Mouse (Mus musculus): Measurements from ENCODE around the gene Bicc1. TPM values are rescaled to one million over a fixed set of nuclear protein-coding genes. Genes with fewer than 3 reads are reported as not detected.

Gene Bicc1
- polyA plus RNA-seq, 1 experiment, result 69.0 TPM

GRCm38 (mm10) chr10:70941623-70942022, 217.9 kb downstream of the Bicc1 start:
- WGBS, result 55% methylated on average over 6 of the region's 6 CpGs
- Histone ChIP-seq H3K4me3 (ENCODE audit: insufficient read depth, low read depth, low read length) (no peak overlapping the region), H3K36me3 (ENCODE audit: control insufficient read depth, insufficient read depth, low read length) (peaks cover 12% of the 10 kb centered on the region), H3K27ac (ENCODE audit: insufficient read depth, low read depth, low read length) (no peak overlapping the region), H3K4me1 (ENCODE audit: control insufficient read depth, insufficient read depth, low read length) (no peaks in the 10 kb centered on the region), H3K27me3 (replicated peaks; ENCODE audit: control insufficient read depth, insufficient read depth, low read length) (no peaks in the 10 kb centered on the region)
- DNase-seq, result no peak
- no peak for TF ChIP-seq CTCF (conservative IDR thresholded peaks at IDR 0.05; ENCODE audit: insufficient read depth, insufficient read length, low read depth, low read length)
- TF ChIP-seq POLR2A (IDR thresholded peaks at IDR 0.05; ENCODE audit: low read depth, low read length), result no peak

GRCm38 (mm10) chr10:70939751-70940150, 219.7 kb downstream of the Bicc1 start:
- H3K27ac ChIP-seq (ENCODE audit: insufficient read depth, low read depth, low read length), result no peak overlapping the region
- no peak for DNase-seq
- peaks cover 14% of the 10 kb centered on the region for H3K36me3 ChIP-seq (ENCODE audit: control insufficient read depth, insufficient read depth, low read length)
- no peak overlapping the region for H3K4me3 ChIP-seq (ENCODE audit: insufficient read depth, low read depth, low read length)
- no peaks in the 10 kb centered on the region for H3K27me3 ChIP-seq (replicated peaks; ENCODE audit: control insufficient read depth, insufficient read depth, low read length)
- no peaks in the 10 kb centered on the region for H3K4me1 ChIP-seq (ENCODE audit: control insufficient read depth, insufficient read depth, low read length)
- 64% methylated on average over 12 of the region's 12 CpGs for WGBS
- TF ChIP-seq CTCF (conservative IDR thresholded peaks at IDR 0.05; ENCODE audit: insufficient read depth, insufficient read length, low read depth, low read length) (no peak), POLR2A (IDR thresholded peaks at IDR 0.05; ENCODE audit: low read depth, low read length) (no peak)

GRCm38 (mm10) chr10:70937450-70937849, 222.1 kb downstream of the Bicc1 start:
- WGBS, result 46% methylated on average over 6 of the region's 6 CpGs
- peaks cover 5% of the 10 kb centered on the region for H3K36me3 ChIP-seq (ENCODE audit: control insufficient read depth, insufficient read depth, low read length)
- H3K27me3 ChIP-seq (replicated peaks; ENCODE audit: control insufficient read depth, insufficient read depth, low read length), result no peaks in the 10 kb centered on the region
- no peak for TF ChIP-seq POLR2A (IDR thresholded peaks at IDR 0.05; ENCODE audit: low read depth, low read length)
- TF ChIP-seq CTCF (conservative IDR thresholded peaks at IDR 0.05; ENCODE audit: insufficient read depth, insufficient read length, low read depth, low read length), result no peak
- peak; percentile 33 for DNase-seq
- H3K4me3 ChIP-seq (ENCODE audit: insufficient read depth, low read depth, low read length), result no peak overlapping the region
- H3K27ac ChIP-seq (ENCODE audit: insufficient read depth, low read depth, low read length), result 0 out of 2 replicates have a peak overlapping the region, but pooled peaks have one; percentile 5
- H3K4me1 ChIP-seq (ENCODE audit: control insufficient read depth, insufficient read depth, low read length), result no peaks in the 10 kb centered on the region

- no peaks in the 10 kb centered on the region for H3K27me3 ChIP-seq (replicated peaks; ENCODE audit: control insufficient read depth, insufficient read depth, low read length)
- no peak for TF ChIP-seq POLR2A (IDR thresholded peaks at IDR 0.05; ENCODE audit: low read depth, low read length)
- H3K36me3 ChIP-seq (ENCODE audit: control insufficient read depth, insufficient read depth, low read length), result peaks cover 5% of the 10 kb centered on the region
- no peak overlapping the region for H3K27ac ChIP-seq (ENCODE audit: insufficient read depth, low read depth, low read length)
- no peaks in the 10 kb centered on the region for H3K4me1 ChIP-seq (ENCODE audit: control insufficient read depth, insufficient read depth, low read length)
- 89% methylated on average over 3 of the region's 3 CpGs for WGBS
- H3K4me3 ChIP-seq (ENCODE audit: insufficient read depth, low read depth, low read length), result no peak overlapping the region
- no peak for DNase-seq
Observed at GRCm38 (mm10) chr10:70936008-70936407, 223.5 kb downstream of the Bicc1 start.

GRCm38 (mm10) chr10:70926126-70926525, 233.4 kb downstream of the Bicc1 start:
- H3K27ac ChIP-seq (ENCODE audit: insufficient read depth, low read depth, low read length), result no peak overlapping the region
- no peaks in the 10 kb centered on the region for H3K27me3 ChIP-seq (replicated peaks; ENCODE audit: control insufficient read depth, insufficient read depth, low read length)
- H3K36me3 ChIP-seq (ENCODE audit: control insufficient read depth, insufficient read depth, low read length), result peaks cover 1% of the 10 kb centered on the region
- WGBS, result 95% methylated on average over 4 of the region's 4 CpGs
- TF ChIP-seq CTCF (conservative IDR thresholded peaks at IDR 0.05; ENCODE audit: insufficient read depth, insufficient read length, low read depth, low read length) (no peak), POLR2A (IDR thresholded peaks at IDR 0.05; ENCODE audit: low read depth, low read length) (no peak)
- no peaks in the 10 kb centered on the region for H3K4me1 ChIP-seq (ENCODE audit: control insufficient read depth, insufficient read depth, low read length)
- no peak for DNase-seq
- no peak overlapping the region for H3K4me3 ChIP-seq (ENCODE audit: insufficient read depth, low read depth, low read length)

GRCm38 (mm10) chr10:70924348-70924747, 235.2 kb downstream of the Bicc1 start:
- no peaks in the 10 kb centered on the region for H3K27me3 ChIP-seq (replicated peaks; ENCODE audit: control insufficient read depth, insufficient read depth, low read length)
- H3K36me3 ChIP-seq (ENCODE audit: control insufficient read depth, insufficient read depth, low read length), result peaks cover 1% of the 10 kb centered on the region
- WGBS, result 57% methylated on average over 3 of the region's 3 CpGs
- DNase-seq, result peak; percentile 45
- H3K4me1 ChIP-seq (ENCODE audit: control insufficient read depth, insufficient read depth, low read length), result no peaks in the 10 kb centered on the region
- no peak overlapping the region for H3K27ac ChIP-seq (ENCODE audit: insufficient read depth, low read depth, low read length)
- TF ChIP-seq POLR2A (IDR thresholded peaks at IDR 0.05; ENCODE audit: low read depth, low read length) (no peak), CTCF (conservative IDR thresholded peaks at IDR 0.05; ENCODE audit: insufficient read depth, insufficient read length, low read depth, low read length) (no peak)
- no peak overlapping the region for H3K4me3 ChIP-seq (ENCODE audit: insufficient read depth, low read depth, low read length)

GRCm38 (mm10) chr10:70923936-70924335, 235.6 kb downstream of the Bicc1 start:
- Histone ChIP-seq H3K4me3 (ENCODE audit: insufficient read depth, low read depth, low read length) (no peak overlapping the region), H3K27me3 (replicated peaks; ENCODE audit: control insufficient read depth, insufficient read depth, low read length) (no peaks in the 10 kb centered on the region), H3K27ac (ENCODE audit: insufficient read depth, low read depth, low read length) (no peak overlapping the region), H3K36me3 (ENCODE audit: control insufficient read depth, insufficient read depth, low read length) (peaks cover 1% of the 10 kb centered on the region), H3K4me1 (ENCODE audit: control insufficient read depth, insufficient read depth, low read length) (no peaks in the 10 kb centered on the region)
- no peak for DNase-seq
- TF ChIP-seq CTCF (conservative IDR thresholded peaks at IDR 0.05; ENCODE audit: insufficient read depth, insufficient read length, low read depth, low read length) (no peak), POLR2A (IDR thresholded peaks at IDR 0.05; ENCODE audit: low read depth, low read length) (no peak)
- WGBS, result 89% methylated on average over 3 of the region's 3 CpGs

- no peak for DNase-seq
- Histone ChIP-seq H3K4me1 (ENCODE audit: control insufficient read depth, insufficient read depth, low read length) (no peaks in the 10 kb centered on the region), H3K27me3 (replicated peaks; ENCODE audit: control insufficient read depth, insufficient read depth, low read length) (no peaks in the 10 kb centered on the region), H3K36me3 (ENCODE audit: control insufficient read depth, insufficient read depth, low read length) (peaks cover 1% of the 10 kb centered on the region), H3K27ac (ENCODE audit: insufficient read depth, low read depth, low read length) (no peak overlapping the region), H3K4me3 (ENCODE audit: insufficient read depth, low read depth, low read length) (no peak overlapping the region)
- TF ChIP-seq POLR2A (IDR thresholded peaks at IDR 0.05; ENCODE audit: low read depth, low read length) (no peak), CTCF (conservative IDR thresholded peaks at IDR 0.05; ENCODE audit: insufficient read depth, insufficient read length, low read depth, low read length) (no peak)
- 89% methylated on average over 6 of the region's 6 CpGs for WGBS
Observed at GRCm38 (mm10) chr10:70921481-70921880, 238.0 kb downstream of the Bicc1 start.
